Mouse (Mus musculus) lung, postnatal 25 days (tissue): ENCODE measurements at regions not wholly inside any gene's neighbourhood (a gene's known extent, or its start where the extent isn't known, plus 50 kb on each side); places are given as distances from the start of the nearest gene placed in this dataset.

Source experiments
- DNase-seq: peaks from one replicate; pipeline ENCODE4 v3.0.0; 2022; ENCODE audit warnings: low spot score

DNA sequence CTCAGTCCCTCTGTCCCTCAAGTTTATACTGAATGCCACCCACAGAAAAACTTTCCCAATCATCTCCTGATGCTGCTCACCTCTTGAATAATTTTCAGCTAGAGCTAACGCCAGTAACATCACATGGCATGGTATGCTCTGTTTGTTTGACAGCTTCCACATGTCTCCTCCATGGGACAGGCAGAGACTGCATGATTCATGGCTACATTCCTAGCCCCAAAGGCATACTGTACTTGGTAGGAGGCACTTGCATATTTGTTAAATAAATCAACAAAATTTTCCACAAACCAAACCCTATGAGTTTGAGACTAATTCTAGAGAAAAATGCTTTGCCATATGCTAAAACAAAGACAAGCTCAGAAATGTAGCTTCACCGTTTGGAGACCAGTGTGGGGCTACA, 304.9 kb downstream of the Rfpl4b start:
- DNase-seq, result no peak
